Mouse (Mus musculus): ENCODE data around the gene Ptprn2. TPM values are rescaled to one million over a fixed set of nuclear protein-coding genes. Genes with fewer than 3 reads are reported as not detected.

Ptprn2 gene
- polyA plus RNA-seq (2015; fragmentation: Nextera tagmentation; extraction: Ambion mirVana), result 0.13 and 0.19 TPM in 2 replicates

- Histone ChIP-seq H3K9ac (ENCODE audit: low read length) (no peak within 1 kb of the TSS), H3K27me3 (ENCODE audit: control insufficient read depth, insufficient read depth, low read depth, low read length) (peaks cover 9% of the 10 kb centered on the region; the same call in 1 of the 2 replicates), H3K4me2 (ENCODE audit: low read depth, low read length) (peak within 1 kb of the TSS; percentile 97), H3K9me3 (ENCODE audit: control insufficient read depth, low read length) (no peaks in the 10 kb centered on the region), H3K27ac (ENCODE audit: low read length) (no peak within 1 kb of the TSS), H3K4me1 (replicated peaks; ENCODE audit: control insufficient read depth, insufficient read depth, low read length) (peaks cover 6% of the 10 kb centered on the region), H3K4me3 (ENCODE audit: low read length) (peak within 1 kb of the TSS; percentile 56), H3K36me3 (ENCODE audit: control insufficient read depth, insufficient read depth, low read length) (no peaks in the 10 kb centered on the region)
- WGBS, result under 1% methylated on average over 46 of the region's 86 CpGs
- ATAC-seq (ENCODE audit: low read depth), result peak; percentile 97
These were observed at the start of gene Ptprn2 for GRCm38 (mm10) chr12:116485591-116486403. Ptprn2 (plus strand) TSS chr12:116485720.

GRCm38 (mm10) chr12:116436125-116436524 lies 49.4 kb upstream of the Ptprn2 start:
- WGBS, result 86% methylated on average over 3 of the region's 3 CpGs
- no peak for ATAC-seq (ENCODE audit: low read depth)

GRCm38 (mm10) chr12:116438591-116438990 lies 46.9 kb upstream of the Ptprn2 start:
- 82% methylated on average over 5 of the region's 5 CpGs for WGBS
- H3K4me2 ChIP-seq (ENCODE audit: low read depth, low read length), result no peak overlapping the region
- no peak overlapping the region for H3K4me3 ChIP-seq (ENCODE audit: low read length)
- no peaks in the 10 kb centered on the region for H3K9me3 ChIP-seq (ENCODE audit: control insufficient read depth, low read length)
- H3K36me3 ChIP-seq (ENCODE audit: control insufficient read depth, insufficient read depth, low read length), result peaks cover 33% of the 10 kb centered on the region
- H3K9ac ChIP-seq (ENCODE audit: low read length), result no peak overlapping the region
- H3K27ac ChIP-seq (ENCODE audit: low read length), result no peak overlapping the region
- no peak for ATAC-seq (ENCODE audit: low read depth)
- no peaks in the 10 kb centered on the region for H3K27me3 ChIP-seq (ENCODE audit: control insufficient read depth, insufficient read depth, low read depth, low read length)
- no peaks in the 10 kb centered on the region for H3K4me1 ChIP-seq (replicated peaks; ENCODE audit: control insufficient read depth, insufficient read depth, low read length)

More at GRCm38 (mm10) chr12:116436125-116436524, 49.4 kb upstream of the Ptprn2 start:
- H3K4me1 ChIP-seq (replicated peaks; ENCODE audit: control insufficient read depth, insufficient read depth, low read length), result no peaks in the 10 kb centered on the region
- H3K9me3 ChIP-seq (ENCODE audit: control insufficient read depth, low read length), result no peaks in the 10 kb centered on the region
- no peak overlapping the region for H3K4me3 ChIP-seq (ENCODE audit: low read length)
- no peak overlapping the region for H3K9ac ChIP-seq (ENCODE audit: low read length)
- H3K27ac ChIP-seq (ENCODE audit: low read length), result no peak overlapping the region
- peaks cover 30% of the 10 kb centered on the region for H3K36me3 ChIP-seq (ENCODE audit: control insufficient read depth, insufficient read depth, low read length)
- no peak overlapping the region for H3K4me2 ChIP-seq (ENCODE audit: low read depth, low read length)
- no peaks in the 10 kb centered on the region for H3K27me3 ChIP-seq (ENCODE audit: control insufficient read depth, insufficient read depth, low read depth, low read length)

GRCm38 (mm10) chr12:116442184-116442583 lies 43.3 kb upstream of the Ptprn2 start:
- 84% methylated on average over 3 of the region's 3 CpGs for WGBS
- peaks cover 38% of the 10 kb centered on the region for H3K36me3 ChIP-seq (ENCODE audit: control insufficient read depth, insufficient read depth, low read length)

GRCm38 (mm10) chr12:116449536-116449935 lies 36.0 kb upstream of the Ptprn2 start:
- WGBS, result 88% methylated on average over 2 of the region's 2 CpGs
- peaks cover 23% of the 10 kb centered on the region for H3K36me3 ChIP-seq (ENCODE audit: control insufficient read depth, insufficient read depth, low read length)
- H3K4me3 ChIP-seq (ENCODE audit: low read length), result no peak overlapping the region
- no peak overlapping the region for H3K4me2 ChIP-seq (ENCODE audit: low read depth, low read length)
- no peaks in the 10 kb centered on the region for H3K4me1 ChIP-seq (replicated peaks; ENCODE audit: control insufficient read depth, insufficient read depth, low read length)
- no peak for ATAC-seq (ENCODE audit: low read depth)
- H3K27me3 ChIP-seq (ENCODE audit: control insufficient read depth, insufficient read depth, low read depth, low read length), result no peaks in the 10 kb centered on the region
- no peak overlapping the region for H3K9ac ChIP-seq (ENCODE audit: low read length)
- no peak overlapping the region for H3K27ac ChIP-seq (ENCODE audit: low read length)
- no peaks in the 10 kb centered on the region for H3K9me3 ChIP-seq (ENCODE audit: control insufficient read depth, low read length)

More at GRCm38 (mm10) chr12:116442184-116442583, 43.3 kb upstream of the Ptprn2 start:
- Histone ChIP-seq H3K9ac (ENCODE audit: low read length) (no peak overlapping the region), H3K4me2 (ENCODE audit: low read depth, low read length) (no peak overlapping the region), H3K27me3 (ENCODE audit: control insufficient read depth, insufficient read depth, low read depth, low read length) (no peaks in the 10 kb centered on the region), H3K27ac (ENCODE audit: low read length) (no peak overlapping the region), H3K9me3 (ENCODE audit: control insufficient read depth, low read length) (no peaks in the 10 kb centered on the region), H3K4me1 (replicated peaks; ENCODE audit: control insufficient read depth, insufficient read depth, low read length) (no peaks in the 10 kb centered on the region), H3K4me3 (ENCODE audit: low read length) (no peak overlapping the region)
- no peak for ATAC-seq (ENCODE audit: low read depth)

- Histone ChIP-seq H3K9me3 (ENCODE audit: control insufficient read depth, low read length) (no peaks in the 10 kb centered on the region), H3K27me3 (ENCODE audit: control insufficient read depth, insufficient read depth, low read depth, low read length) (no peaks in the 10 kb centered on the region), H3K4me2 (ENCODE audit: low read depth, low read length) (no peak overlapping the region), H3K9ac (ENCODE audit: low read length) (no peak overlapping the region), H3K4me3 (ENCODE audit: low read length) (no peak overlapping the region), H3K36me3 (ENCODE audit: control insufficient read depth, insufficient read depth, low read length) (peaks cover 12% of the 10 kb centered on the region), H3K4me1 (replicated peaks; ENCODE audit: control insufficient read depth, insufficient read depth, low read length) (no peaks in the 10 kb centered on the region), H3K27ac (ENCODE audit: low read length) (no peak overlapping the region)
- 89% methylated on average over 6 of the region's 6 CpGs for WGBS
- ATAC-seq (ENCODE audit: low read depth), result no peak
These were observed 25.0 kb upstream of the Ptprn2 start for GRCm38 (mm10) chr12:116460379-116461065.

- Histone ChIP-seq H3K4me2 (ENCODE audit: low read depth, low read length) (no peak overlapping the region), H3K9ac (ENCODE audit: low read length) (no peak overlapping the region), H3K27ac (ENCODE audit: low read length) (no peak overlapping the region), H3K27me3 (ENCODE audit: control insufficient read depth, insufficient read depth, low read depth, low read length) (no peaks in the 10 kb centered on the region), H3K36me3 (ENCODE audit: control insufficient read depth, insufficient read depth, low read length) (no peaks in the 10 kb centered on the region), H3K9me3 (ENCODE audit: control insufficient read depth, low read length) (no peaks in the 10 kb centered on the region), H3K4me1 (replicated peaks; ENCODE audit: control insufficient read depth, insufficient read depth, low read length) (no peaks in the 10 kb centered on the region), H3K4me3 (ENCODE audit: low read length) (no peak overlapping the region)
- ATAC-seq (ENCODE audit: low read depth), result no peak
- 83% methylated on average over 5 of the region's 5 CpGs for WGBS
These were observed 18.5 kb upstream of the Ptprn2 start for GRCm38 (mm10) chr12:116467030-116467429.

GRCm38 (mm10) chr12:116468348-116468747 lies 17.2 kb upstream of the Ptprn2 start:
- 71% methylated on average over 1 of the region's 1 CpGs for WGBS
- no peak overlapping the region for H3K27ac ChIP-seq (ENCODE audit: low read length)

GRCm38 (mm10) chr12:116469096-116469495 lies 16.4 kb upstream of the Ptprn2 start:
- Histone ChIP-seq H3K4me1 (replicated peaks; ENCODE audit: control insufficient read depth, insufficient read depth, low read length) (no peaks in the 10 kb centered on the region), H3K36me3 (ENCODE audit: control insufficient read depth, insufficient read depth, low read length) (no peaks in the 10 kb centered on the region), H3K27ac (ENCODE audit: low read length) (no peak overlapping the region), H3K4me3 (ENCODE audit: low read length) (no peak overlapping the region), H3K9ac (ENCODE audit: low read length) (no peak overlapping the region), H3K9me3 (ENCODE audit: control insufficient read depth, low read length) (no peaks in the 10 kb centered on the region), H3K4me2 (ENCODE audit: low read depth, low read length) (no peak overlapping the region), H3K27me3 (ENCODE audit: control insufficient read depth, insufficient read depth, low read depth, low read length) (no peaks in the 10 kb centered on the region)
- WGBS, result 85% methylated on average over 3 of the region's 3 CpGs
- ATAC-seq (ENCODE audit: low read depth), result no peak

More at GRCm38 (mm10) chr12:116468348-116468747, 17.2 kb upstream of the Ptprn2 start:
- ATAC-seq (ENCODE audit: low read depth), result no peak
- no peak overlapping the region for H3K4me3 ChIP-seq (ENCODE audit: low read length)
- H3K9ac ChIP-seq (ENCODE audit: low read length), result no peak overlapping the region
- no peak overlapping the region for H3K4me2 ChIP-seq (ENCODE audit: low read depth, low read length)
- no peaks in the 10 kb centered on the region for H3K4me1 ChIP-seq (replicated peaks; ENCODE audit: control insufficient read depth, insufficient read depth, low read length)
- no peaks in the 10 kb centered on the region for H3K36me3 ChIP-seq (ENCODE audit: control insufficient read depth, insufficient read depth, low read length)
- H3K9me3 ChIP-seq (ENCODE audit: control insufficient read depth, low read length), result no peaks in the 10 kb centered on the region
- H3K27me3 ChIP-seq (ENCODE audit: control insufficient read depth, insufficient read depth, low read depth, low read length), result no peaks in the 10 kb centered on the region

All from lung, embryonic 16.5 days (tissue).